Mouse (Mus musculus) heart, postnatal 0 days (tissue): ENCODE measurements around the gene Serpinb9d.

Experiments
- CTCF ChIP-seq: IDR thresholded peaks from 2 replicates; pipeline ENCODE4 v1.5.1; 2016; ENCODE audit warnings: antibody characterized with exemption, control low read depth, low read depth
- EP300 ChIP-seq: IDR thresholded peaks from 2 replicates; pipeline ENCODE4 v1.6.1; 2016; ENCODE audit warnings: antibody characterized with exemption, low read depth

DNA sequence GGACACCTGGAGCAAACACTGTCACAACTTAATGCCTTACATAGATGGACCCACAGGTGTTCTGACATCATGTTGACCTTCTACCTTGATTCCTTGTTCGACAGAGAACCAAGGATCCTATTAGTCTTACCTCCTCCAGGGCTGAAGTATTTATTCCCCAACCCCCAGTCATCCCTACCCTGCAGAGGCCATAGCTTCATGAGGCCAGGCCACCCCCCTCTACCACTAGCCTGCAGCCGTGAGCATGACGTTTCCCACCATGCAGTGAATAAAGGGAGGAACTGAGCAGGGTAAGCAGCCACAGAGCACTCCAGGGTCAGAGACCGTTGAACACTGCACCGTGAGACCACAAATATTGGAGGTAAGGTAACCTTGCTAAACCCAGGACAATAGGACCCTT, at the start of gene Serpinb9d:
- TF ChIP-seq CTCF (no peak), EP300 (no peak)
